Mouse (Mus musculus) heart, adult 2 months (tissue): Measurements from ENCODE around the gene Tmem171.

Experiments
- EP300 ChIP-seq: fragments of 200-500 bp; IDR thresholded peaks from 2 replicates; pipeline ENCODE4 v1.6.1; 2011; ENCODE audit warnings: low read depth, low read length, control low read depth; ENCODE audit not compliant: insufficient read depth
- POLR2A ChIP-seq: fragments of 200-500 bp; IDR thresholded peaks from 2 replicates; pipeline ENCODE4 v1.6.1; 2011; ENCODE audit warnings: mild to moderate bottlenecking, low read depth, low read length, control low read depth; ENCODE audit not compliant: insufficient read depth

GRCm38 (mm10) chr13:98636571-98636970 lies 58.1 kb downstream of the Tmem171 start:
- TF ChIP-seq EP300 (no peak), POLR2A (no peak)
